Mouse (Mus musculus) limb, embryonic 13.5 days (tissue): ENCODE data around the gene Prkag3. TPM values are rescaled to one million over a fixed set of nuclear protein-coding genes. Genes with fewer than 3 reads are reported as not detected.

ENCODE experiments used
- ATAC-seq: fragments of 200-750 bp; cut with Nextera tagmentation; 2 replicates; pipeline ENCODE4 v1.8.0; 2017; ENCODE audit warnings: low read depth, moderate number of reproducible peaks, moderate TSS enrichment; ENCODE audit not compliant: low FRiP score
- H3K27ac ChIP-seq: fragments of 300-500 bp; sonication (generic); 2 replicates; pipeline ENCODE4 v1.5.1; 2015; ENCODE audit warnings: inconsistent platforms, mild to moderate bottlenecking, moderate library complexity
- H3K27me3 ChIP-seq: fragments of 300-500 bp; sonication (generic); 2 replicates; pipeline ENCODE4 v1.6.1; 2015; ENCODE audit warnings: mild to moderate bottlenecking, inconsistent platforms
- H3K36me3 ChIP-seq: fragments of 300-500 bp; sonication (generic); 2 replicates; pipeline ENCODE4 v1.6.1; 2015; ENCODE audit warnings: inconsistent platforms, mild to moderate bottlenecking, moderate library complexity
- H3K4me1 ChIP-seq: fragments of 300-500 bp; sonication (generic); 2 replicates; pipeline ENCODE4 v1.6.1; 2015; ENCODE audit warnings: inconsistent platforms
- H3K4me2 ChIP-seq: fragments of 300-500 bp; sonication (generic); replicated peaks from 2 replicates; pipeline ENCODE4 v1.6.1; 2015; ENCODE audit warnings: inconsistent platforms, mild to moderate bottlenecking, moderate library complexity
- H3K4me3 ChIP-seq: fragments of 300-500 bp; sonication (generic); 2 replicates; pipeline ENCODE4 v1.5.1; 2015; ENCODE audit warnings: moderate library complexity, mild to moderate bottlenecking, inconsistent platforms
- H3K9ac ChIP-seq: fragments of 300-500 bp; sonication (generic); 2 replicates; pipeline ENCODE4 v1.6.1; 2015; ENCODE audit warnings: mild to moderate bottlenecking, inconsistent platforms
- H3K9me3 ChIP-seq: fragments of 300-500 bp; sonication (generic); 2 replicates; pipeline ENCODE4 v1.6.1; 2016; ENCODE audit warnings: inconsistent platforms
- WGBS: fragments of 180-500 bp; shearing (Covaris S2); methylation state at CpG from one replicate; pipeline ENCODE4 v1.1.7; 2015; 5-methylcytosine and 5-hydroxymethylcytosine counted together
- polyA plus RNA-seq: library from polyadenylated mRNA; unstranded; fragments of >200 nt; fragmentation: Nextera tagmentation; extraction: Ambion mirVana; gene quantifications from 2 replicates; pipeline ENCODE4 v1.2.1, GENCODE M21; 2015

Gene Prkag3
- polyA plus RNA-seq, 1 experiment from 2014 or later: 1.9 TPM

DNA sequence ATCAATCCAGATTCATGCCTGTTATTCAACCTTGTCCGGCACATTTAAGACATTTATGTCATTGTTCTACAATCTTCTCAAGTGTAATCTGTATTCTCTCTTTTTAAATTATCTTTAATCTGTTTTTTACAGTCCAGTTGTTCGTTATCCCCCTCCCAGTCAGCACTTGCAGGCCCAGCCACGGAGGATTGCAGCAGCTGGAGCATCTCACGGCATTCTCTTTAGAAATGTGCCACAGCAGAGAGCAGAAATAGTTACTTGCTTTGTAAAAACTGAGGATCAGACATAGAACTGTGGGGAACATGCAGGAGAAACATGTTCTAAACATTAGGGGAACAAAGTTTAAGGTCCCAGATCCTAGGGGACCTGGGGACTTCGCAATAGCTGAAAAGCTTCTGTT is 44.0 kb downstream of the Prkag3 start:
- Histone ChIP-seq H3K27me3 (no peaks in the 10 kb centered on the region), H3K9me3 (no peaks in the 10 kb centered on the region), H3K4me1 (no peaks in the 10 kb centered on the region), H3K27ac (no peak overlapping the region), H3K36me3 (peaks cover 32% of the 10 kb centered on the region), H3K4me2 (no peak overlapping the region), H3K9ac (no peak overlapping the region), H3K4me3 (no peak overlapping the region)
- WGBS: 59% methylated on average over 5 of the region's 5 CpGs
- no peak for ATAC-seq

DNA sequence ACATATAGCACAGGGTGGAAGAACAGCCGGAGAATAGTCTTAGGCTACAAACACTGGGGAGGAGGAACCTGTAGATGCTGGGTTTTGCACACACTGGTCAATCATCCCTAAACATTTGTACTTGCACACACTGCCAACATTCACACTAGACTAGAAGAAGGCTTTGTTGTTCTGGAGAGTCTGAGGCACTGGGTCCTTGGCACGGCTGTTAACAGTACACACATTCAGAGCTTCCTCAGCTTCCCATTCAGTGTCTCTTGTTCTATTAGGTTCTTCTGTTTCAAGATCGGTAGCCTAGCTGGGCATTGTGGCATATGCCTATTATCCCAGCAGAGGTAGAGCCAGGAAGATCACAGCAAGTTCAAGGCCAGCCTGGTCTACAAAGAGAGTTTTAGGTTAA is 44.9 kb downstream of the Prkag3 start:
- no peak for ATAC-seq
- Histone ChIP-seq H3K9ac (no peak overlapping the region), H3K4me3 (no peak overlapping the region), H3K9me3 (no peaks in the 10 kb centered on the region), H3K27ac (no peak overlapping the region), H3K36me3 (peaks cover 40% of the 10 kb centered on the region), H3K27me3 (no peaks in the 10 kb centered on the region), H3K4me1 (no peaks in the 10 kb centered on the region), H3K4me2 (no peak overlapping the region)
- WGBS: 78% methylated on average over 3 of the region's 3 CpGs

DNA sequence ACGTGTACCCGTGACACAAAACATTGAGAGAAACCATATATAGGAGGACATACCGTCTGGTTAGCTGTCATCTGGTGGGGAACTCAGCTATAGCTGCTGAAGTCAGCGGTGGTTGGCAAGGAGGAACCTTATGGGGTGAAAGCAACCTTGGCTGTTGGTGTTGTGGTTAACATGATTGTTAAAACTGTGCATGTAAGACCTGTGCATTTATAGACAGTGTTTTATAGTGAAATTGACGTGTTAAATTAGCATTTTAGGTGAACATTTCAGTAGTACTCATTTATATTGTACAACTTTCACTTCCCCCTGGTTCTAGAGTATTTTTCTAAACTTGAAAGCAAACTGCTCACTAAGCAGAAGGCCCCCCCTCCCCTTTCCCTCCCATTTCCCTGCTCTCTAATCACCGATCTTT is 46.9 kb downstream of the Prkag3 start:
- Histone ChIP-seq H3K9me3 (no peaks in the 10 kb centered on the region), H3K9ac (no peak overlapping the region), H3K27me3 (no peaks in the 10 kb centered on the region), H3K4me1 (no peaks in the 10 kb centered on the region), H3K27ac (no peak overlapping the region), H3K36me3 (peaks cover 60% of the 10 kb centered on the region), H3K4me3 (no peak overlapping the region), H3K4me2 (no peak overlapping the region)
- ATAC-seq: no peak
- 87% methylated on average over 6 of the region's 6 CpGs for WGBS

DNA sequence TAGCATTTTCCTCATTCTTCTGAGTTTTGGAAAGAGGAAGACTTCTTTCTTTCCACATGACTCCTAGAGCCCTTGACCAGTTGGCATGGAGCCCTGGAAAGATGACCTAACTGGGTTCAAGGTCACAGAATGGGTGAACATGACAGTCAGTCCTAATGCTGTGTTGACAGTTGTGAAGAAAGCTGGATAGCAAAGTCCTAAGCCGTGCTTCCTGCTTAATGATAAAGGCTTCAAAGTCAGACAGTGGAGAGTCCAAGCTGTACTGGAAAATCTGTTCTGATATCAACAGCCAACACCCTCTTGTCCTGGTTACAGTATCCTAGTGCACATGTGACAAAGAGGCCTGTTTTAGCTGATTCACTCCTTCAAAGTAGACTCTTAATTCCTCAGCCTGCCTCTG is 50.2 kb downstream of the Prkag3 start:
- no peak for ATAC-seq
- Histone ChIP-seq H3K9me3 (no peaks in the 10 kb centered on the region), H3K4me3 (no peak overlapping the region), H3K27me3 (no peaks in the 10 kb centered on the region), H3K4me2 (no peak overlapping the region), H3K27ac (no peak overlapping the region), H3K9ac (no peak overlapping the region), H3K36me3 (peaks cover 93% of the 10 kb centered on the region), H3K4me1 (no peaks in the 10 kb centered on the region)
- 85% methylated on average over 1 of the region's 1 CpGs for whole genome bisulfite sequencing

DNA sequence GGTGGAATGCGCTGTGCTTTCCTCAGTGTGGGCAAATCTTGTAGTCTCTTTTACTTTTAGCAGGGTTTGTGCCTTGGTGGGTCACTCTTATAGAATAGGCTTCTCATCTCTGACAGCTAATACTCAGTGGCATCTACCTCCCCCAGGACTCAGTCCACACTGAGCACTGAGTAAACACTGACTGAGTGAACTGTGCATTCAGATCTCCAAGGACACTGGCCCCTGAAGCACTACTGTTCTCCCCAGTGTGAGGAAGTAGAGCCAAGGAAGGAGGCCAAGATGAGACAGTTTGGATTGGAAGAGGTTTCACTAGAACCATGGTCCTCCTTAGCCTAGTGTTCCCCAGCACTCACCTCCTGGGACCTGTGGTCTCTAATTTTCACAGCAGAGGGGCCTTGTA is 50.7 kb downstream of the Prkag3 start:
- peaks cover 97% of the 10 kb centered on the region for H3K36me3 ChIP-seq
- 92% methylated on average over 1 of the region's 1 CpGs for WGBS
- no peak for ATAC-seq

DNA sequence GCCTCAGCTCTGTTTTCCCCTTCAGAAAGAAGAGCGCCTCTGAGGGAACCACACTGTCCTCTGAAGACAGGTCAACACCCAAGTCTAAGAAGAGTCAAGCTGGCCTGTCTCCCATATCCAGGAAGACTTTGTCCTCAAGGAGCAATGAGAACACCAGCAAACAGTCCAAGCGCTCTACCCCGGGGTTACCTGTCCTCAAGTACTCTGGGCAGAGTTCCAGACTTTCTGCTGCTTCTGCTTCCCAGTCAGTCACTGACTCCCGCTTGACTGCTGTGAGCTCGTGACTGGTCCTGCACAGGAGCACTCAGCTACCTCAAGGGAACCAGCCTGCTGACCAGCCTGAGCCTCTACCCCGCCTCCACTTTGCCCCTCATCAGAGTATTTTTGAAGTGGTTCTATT is 51.6 kb downstream of the Prkag3 start:
- Histone ChIP-seq H3K9ac (no peak overlapping the region), H3K4me3 (no peak overlapping the region), H3K27ac (no peak overlapping the region), H3K27me3 (no peaks in the 10 kb centered on the region), H3K4me2 (no peak overlapping the region), H3K36me3 (peaks cover 92% of the 10 kb centered on the region), H3K4me1 (no peaks in the 10 kb centered on the region), H3K9me3 (no peaks in the 10 kb centered on the region)
- ATAC-seq: no peak
- WGBS: 89% methylated on average over 6 of the region's 6 CpGs

More for the DNA sequence above, 50.7 kb downstream of the Prkag3 start:
- no peaks in the 10 kb centered on the region for H3K4me1 ChIP-seq
- no peaks in the 10 kb centered on the region for H3K27me3 ChIP-seq
- no peak overlapping the region for H3K4me2 ChIP-seq
- no peak overlapping the region for H3K9ac ChIP-seq
- H3K27ac ChIP-seq: no peak overlapping the region
- H3K9me3 ChIP-seq: no peaks in the 10 kb centered on the region
- no peak overlapping the region for H3K4me3 ChIP-seq

DNA sequence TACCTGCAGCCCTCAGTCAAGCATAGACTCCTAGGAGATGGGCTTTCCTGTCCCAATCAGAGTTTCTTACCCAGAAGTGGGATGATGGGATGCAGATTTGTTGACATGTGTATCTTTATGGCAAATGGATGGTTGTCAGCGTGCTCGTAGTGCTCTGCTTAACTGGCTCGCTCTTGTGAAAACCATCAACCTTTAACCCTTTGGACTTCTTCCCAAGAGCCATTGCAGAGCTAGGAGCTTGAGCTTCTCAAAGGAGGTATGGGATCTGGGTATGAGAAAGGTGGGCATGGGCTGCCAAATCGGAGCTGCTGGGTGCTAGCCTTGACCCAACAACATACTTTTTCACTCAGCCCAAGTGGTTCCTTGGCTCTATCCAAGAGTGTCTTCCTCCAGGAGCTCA is 53.2 kb downstream of the Prkag3 start:
- ATAC-seq: no peak
- Histone ChIP-seq H3K27me3 (no peaks in the 10 kb centered on the region), H3K36me3 (peaks cover 93% of the 10 kb centered on the region), H3K9ac (no peak overlapping the region), H3K27ac (no peak overlapping the region), H3K4me3 (no peak overlapping the region), H3K4me2 (no peak overlapping the region), H3K4me1 (no peaks in the 10 kb centered on the region), H3K9me3 (no peaks in the 10 kb centered on the region)
- WGBS: 89% methylated on average over 4 of the region's 4 CpGs

DNA sequence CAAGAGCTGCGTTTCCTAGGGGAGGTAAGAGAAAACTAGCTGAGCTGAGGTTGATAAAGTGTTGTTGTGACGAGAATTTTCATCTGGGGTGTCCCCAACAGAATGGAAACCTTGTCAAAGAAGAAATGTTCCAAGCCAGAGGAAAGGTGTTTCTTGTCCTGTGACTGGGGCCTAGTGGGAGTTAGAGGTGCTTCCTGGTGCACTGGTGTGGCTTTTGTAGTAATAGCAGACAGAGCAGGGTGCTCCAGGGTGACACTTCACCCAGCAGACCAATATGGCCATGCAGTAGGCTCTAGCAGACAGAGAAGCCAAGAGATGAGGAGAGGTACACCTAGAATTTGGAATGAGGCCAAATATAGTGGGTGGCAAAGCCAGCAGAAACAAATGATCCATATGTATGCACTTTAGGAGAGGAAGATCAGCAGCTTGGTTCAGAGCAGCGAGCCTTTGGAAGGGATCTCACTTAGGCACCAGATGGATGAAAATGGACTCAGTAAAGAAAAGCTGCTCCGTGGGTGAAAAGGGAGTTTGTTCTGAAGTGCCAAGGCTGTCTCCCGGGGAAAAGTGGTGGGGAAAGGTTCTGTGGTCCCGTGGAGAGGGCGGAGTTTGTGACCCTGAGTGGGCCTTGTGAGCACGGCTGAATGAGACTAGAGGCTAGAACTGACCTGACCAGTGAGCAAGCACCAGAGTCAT is 55.0 kb downstream of the Prkag3 start:
- no peak overlapping the region for H3K4me2 ChIP-seq
- H3K4me3 ChIP-seq: no peak overlapping the region
- no peak overlapping the region for H3K9ac ChIP-seq
- H3K36me3 ChIP-seq: peaks cover 93% of the 10 kb centered on the region
- no peak overlapping the region for H3K27ac ChIP-seq
- no peak for ATAC-seq
- no peaks in the 10 kb centered on the region for H3K27me3 ChIP-seq
- WGBS: 93% methylated on average over 8 of the region's 8 CpGs
- no peaks in the 10 kb centered on the region for H3K4me1 ChIP-seq
- H3K9me3 ChIP-seq: no peaks in the 10 kb centered on the region

Other genes with a start within 250 kb of the Prkag3 start
- gene Cnot9, start 243.2 kb downstream of the Prkag3 start, polyA plus RNA-seq: 69.4 and 70.5 TPM in 2 replicates
- gene Plcd4, start 206.3 kb downstream of the Prkag3 start, polyA plus RNA-seq: 0.79 and 1.5 TPM in 2 replicates
- 37.2 and 40.3 TPM in 2 replicates for gene Usp37, start 204.9 kb downstream of the Prkag3 start, polyA plus RNA-seq
- 8.1 TPM in 2 replicates for gene Zfp142, start 161.0 kb downstream of the Prkag3 start, polyA plus RNA-seq
- 16.5 and 16.6 TPM in 2 replicates for gene Bcs1l, start 160.9 kb downstream of the Prkag3 start, polyA plus RNA-seq
- 41.6 and 45.9 TPM in 2 replicates for gene Rnf25, start 147.8 kb downstream of the Prkag3 start, polyA plus RNA-seq
- gene Stk36, start 147.8 kb downstream of the Prkag3 start, polyA plus RNA-seq: 9.6 and 10.9 TPM in 2 replicates
- 16.3 and 19.1 TPM in 2 replicates for gene Ttll4, start 87.5 kb downstream of the Prkag3 start, polyA plus RNA-seq
- gene Cyp27a1, start 35.6 kb downstream of the Prkag3 start, polyA plus RNA-seq: 12.7 and 14.1 TPM in 2 replicates
- 39.7 and 51.8 TPM in 2 replicates for gene Wnt6, start 22.7 kb upstream of the Prkag3 start, polyA plus RNA-seq
- gene Wnt10a, start 42.3 kb upstream of the Prkag3 start, polyA plus RNA-seq: 3.9 and 4.5 TPM in 2 replicates
- 0.11 TPM in 1 of 2 replicates, not detected in the other for gene Cdk5r2, start 105.7 kb upstream of the Prkag3 start, polyA plus RNA-seq
- gene Fev, start 136.2 kb upstream of the Prkag3 start, polyA plus RNA-seq: 0.11 TPM in 1 of 2 replicates, not detected in the other
- gene Cryba2, start 143.9 kb upstream of the Prkag3 start, polyA plus RNA-seq: not detected in 2 replicates
- not detected in 2 replicates for gene Cfap65, start 186.4 kb upstream of the Prkag3 start, polyA plus RNA-seq
- gene Ihh, start 202.5 kb upstream of the Prkag3 start, polyA plus RNA-seq: 8.4 and 8.6 TPM in 2 replicates